Mouse (Mus musculus) liver, embryonic 13.5 days (tissue): Measurements from ENCODE around the gene Mapk8ip1. TPM values are rescaled to one million over a fixed set of nuclear protein-coding genes. Genes with fewer than 3 reads are reported as not detected.

Experiments used
- ATAC-seq: fragments of 200-750 bp; cut with Nextera tagmentation; 2 replicates; pipeline ENCODE4 v1.8.0; 2017; ENCODE audit warnings: low read depth, mild to moderate bottlenecking, moderate number of reproducible peaks, moderate library complexity
- DNase-seq: peaks from one replicate; pipeline ENCODE4 v3.0.0; 2022
- H3K27ac ChIP-seq: fragments of 300-500 bp; sonication (generic); 2 replicates; pipeline ENCODE4 v1.5.1; 2015; ENCODE audit warnings: moderate library complexity, mild to moderate bottlenecking, inconsistent platforms
- H3K27me3 ChIP-seq: fragments of 300-500 bp; sonication (generic); 2 replicates; pipeline ENCODE4 v1.6.1; 2015; ENCODE audit warnings: mild to moderate bottlenecking, inconsistent platforms
- H3K36me3 ChIP-seq: fragments of 300-500 bp; sonication (generic); 2 replicates; pipeline ENCODE4 v1.6.1; 2015; ENCODE audit warnings: mild to moderate bottlenecking, inconsistent platforms
- H3K4me1 ChIP-seq: fragments of 300-500 bp; sonication (generic); replicated peaks from 2 replicates; pipeline ENCODE4 v1.6.1; 2015; ENCODE audit warnings: inconsistent platforms
- H3K4me2 ChIP-seq: fragments of 300-500 bp; sonication (generic); 2 replicates; pipeline ENCODE4 v1.6.1; 2015; ENCODE audit warnings: inconsistent platforms, mild to moderate bottlenecking, moderate library complexity
- H3K4me3 ChIP-seq: fragments of 300-500 bp; sonication (generic); replicated peaks from 2 replicates; pipeline ENCODE4 v1.5.1; 2015; ENCODE audit warnings: mild to moderate bottlenecking, inconsistent platforms
- H3K9ac ChIP-seq: fragments of 300-500 bp; sonication (generic); 2 replicates; pipeline ENCODE4 v1.6.1; 2015; ENCODE audit warnings: mild to moderate bottlenecking, inconsistent platforms
- H3K9me3 ChIP-seq: fragments of 300-500 bp; sonication (generic); replicated peaks from 2 replicates; pipeline ENCODE4 v1.6.1; 2016; ENCODE audit warnings: inconsistent platforms
- WGBS: fragments of 180-500 bp; shearing (Covaris S2); methylation state at CpG from one replicate; pipeline ENCODE4 v1.1.7; 2015; ENCODE audit not compliant: insufficient replicate concordance; 5-methylcytosine and 5-hydroxymethylcytosine counted together
- polyA plus RNA-seq: library from polyadenylated mRNA; unstranded; fragments of >200 nt; fragmentation: Nextera tagmentation; extraction: Ambion mirVana; gene quantifications from 2 replicates; pipeline ENCODE4 v1.2.1, GENCODE M21; 2015

Mapk8ip1 gene
- polyA plus RNA-seq: 1.7 and 1.9 TPM in 2 replicates

DNA sequence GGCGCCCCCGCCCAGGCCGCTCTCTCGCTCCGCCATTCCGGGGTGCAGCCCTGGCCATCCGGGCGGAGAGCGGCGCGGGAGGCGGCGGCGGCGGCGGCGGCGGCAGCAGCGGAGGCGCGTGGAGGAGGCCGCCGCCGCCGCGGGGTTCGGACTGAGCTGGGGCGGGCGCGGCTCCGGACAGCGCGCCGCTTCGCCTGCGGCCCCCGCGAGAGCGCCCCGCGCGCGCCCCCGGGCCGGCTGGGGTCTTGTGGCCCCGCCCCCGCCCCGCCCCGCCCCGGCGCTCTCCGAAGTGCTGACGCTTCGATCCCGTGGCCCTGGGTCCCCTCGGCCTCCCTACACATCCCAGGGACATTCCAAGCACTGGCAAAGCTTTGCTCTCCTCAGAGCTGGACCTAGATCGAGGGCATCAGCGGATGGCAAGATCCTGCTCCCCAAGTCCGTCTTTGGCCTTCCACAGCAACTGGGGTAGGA lies at the start of gene Mapk8ip1:
TSS of gene Mapk8ip1 (minus strand) at position 173 of the 471 bp plus-strand sequence.
- Histone ChIP-seq H3K4me1 (peaks cover 8% of the 10 kb centered on the region), H3K27ac (no peak within 1 kb of the TSS), H3K4me2 (peak within 1 kb of the TSS; percentile 71), H3K9me3 (no peaks in the 10 kb centered on the region), H3K9ac (peak within 1 kb of the TSS; percentile 39), H3K36me3 (peaks cover 22% of the 10 kb centered on the region), H3K27me3 (peaks cover 53% of the 10 kb centered on the region), H3K4me3 (peak within 1 kb of the TSS; percentile 59)
- ATAC-seq: no peak
- DNase-seq: no peak
- 6% methylated on average over 20 of the region's 59 CpGs for WGBS

DNA sequence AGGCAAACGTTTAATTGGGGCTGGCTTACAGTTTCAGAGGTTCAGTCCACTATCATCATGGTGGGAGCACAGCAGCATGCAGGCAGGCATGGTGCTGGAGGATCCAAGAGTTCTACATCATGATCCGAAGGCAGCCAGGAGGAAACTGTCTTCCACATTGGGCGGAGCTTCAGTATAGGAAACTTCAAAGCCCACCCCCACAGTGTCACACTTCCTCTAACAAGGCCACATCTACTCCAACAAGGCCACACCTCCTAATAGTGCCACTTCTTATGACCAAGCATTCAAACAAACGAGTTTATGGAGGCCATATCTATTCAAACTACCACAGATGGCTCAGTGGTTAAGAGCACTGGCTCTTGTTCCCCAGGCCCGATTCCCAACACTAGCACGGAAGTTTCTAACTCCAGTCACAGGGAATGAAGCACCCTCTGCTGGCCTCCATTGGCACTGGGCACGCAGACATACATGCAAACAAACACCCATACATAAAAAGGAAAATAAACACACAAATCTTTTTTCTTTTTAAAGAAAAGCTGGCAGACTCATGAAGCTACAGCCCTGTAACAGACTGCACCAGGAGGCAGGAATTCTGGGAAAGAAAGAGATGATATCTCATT lies 46.2 kb upstream of the Mapk8ip1 start:
- no peak overlapping the region for H3K4me3 ChIP-seq
- H3K27me3 ChIP-seq: peaks cover 39% of the 10 kb centered on the region
- no peak overlapping the region for H3K27ac ChIP-seq
- ATAC-seq: no peak
- H3K9me3 ChIP-seq: no peaks in the 10 kb centered on the region
- no peak overlapping the region for H3K4me2 ChIP-seq
- peaks cover 55% of the 10 kb centered on the region for H3K4me1 ChIP-seq
- DNase-seq: no peak
- H3K9ac ChIP-seq: no peak overlapping the region
- 51% methylated on average over 7 of the region's 7 CpGs for WGBS
- no peaks in the 10 kb centered on the region for H3K36me3 ChIP-seq

- ATAC-seq: no peak
Observed at GRCm38 (mm10) chr2:92446656-92447055, 45.6 kb upstream of the Mapk8ip1 start.

GRCm38 (mm10) chr2:92445890-92446289 lies 44.8 kb upstream of the Mapk8ip1 start:
- H3K36me3 ChIP-seq: no peaks in the 10 kb centered on the region
- no peak for ATAC-seq
- peaks cover 39% of the 10 kb centered on the region for H3K27me3 ChIP-seq
- no peaks in the 10 kb centered on the region for H3K9me3 ChIP-seq
- H3K4me2 ChIP-seq: no peak overlapping the region
- no peak overlapping the region for H3K4me3 ChIP-seq
- DNase-seq: no peak
- no peak overlapping the region for H3K9ac ChIP-seq
- H3K4me1 ChIP-seq: peaks cover 50% of the 10 kb centered on the region
- 52% methylated on average over 9 of the region's 9 CpGs for WGBS
- H3K27ac ChIP-seq: no peak overlapping the region

More at GRCm38 (mm10) chr2:92446656-92447055, 45.6 kb upstream of the Mapk8ip1 start:
- Histone ChIP-seq H3K4me1 (peaks cover 56% of the 10 kb centered on the region), H3K9me3 (no peaks in the 10 kb centered on the region), H3K27me3 (peaks cover 39% of the 10 kb centered on the region), H3K9ac (no peak overlapping the region), H3K27ac (no peak overlapping the region), H3K36me3 (no peaks in the 10 kb centered on the region), H3K4me2 (no peak overlapping the region), H3K4me3 (no peak overlapping the region)
- DNase-seq: no peak
- WGBS: 71% methylated on average over 8 of the region's 8 CpGs

DNA sequence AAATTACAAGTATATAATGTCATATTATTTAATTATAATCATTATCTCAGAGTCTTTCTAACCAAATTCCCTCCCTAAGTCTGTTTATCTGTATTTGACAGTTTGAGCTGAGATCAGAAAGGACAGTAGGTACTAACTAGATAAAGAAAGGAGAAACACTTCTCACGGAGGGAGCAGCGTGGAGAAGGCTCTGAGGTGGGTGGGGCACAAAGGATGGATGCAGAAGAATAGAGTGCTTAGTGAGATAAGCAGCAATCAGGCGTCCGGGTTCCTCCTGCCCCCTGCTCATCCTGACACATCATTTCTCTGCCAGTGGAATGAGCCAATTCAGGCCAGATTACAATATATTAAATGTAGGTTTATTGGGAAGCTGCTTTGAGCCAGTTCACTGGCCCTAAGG lies 43.3 kb upstream of the Mapk8ip1 start:
- peak; percentile 73 for DNase-seq
- Histone ChIP-seq H3K4me3 (no peak overlapping the region), H3K9me3 (no peaks in the 10 kb centered on the region), H3K27me3 (peaks cover 30% of the 10 kb centered on the region), H3K36me3 (no peaks in the 10 kb centered on the region), H3K9ac (no peak overlapping the region), H3K4me2 (no peak overlapping the region), H3K27ac (no peak overlapping the region), H3K4me1 (peaks cover 53% of the 10 kb centered on the region)
- peak; percentile 87 for ATAC-seq
- WGBS: 9% methylated on average over 4 of the region's 4 CpGs

GRCm38 (mm10) chr2:92443313-92443712 lies 42.2 kb upstream of the Mapk8ip1 start:
- no peak for ATAC-seq
- Histone ChIP-seq H3K9ac (no peak overlapping the region), H3K4me2 (no peak overlapping the region), H3K4me1 (peaks cover 53% of the 10 kb centered on the region), H3K27ac (no peak overlapping the region), H3K27me3 (peaks cover 20% of the 10 kb centered on the region), H3K4me3 (no peak overlapping the region), H3K36me3 (no peaks in the 10 kb centered on the region), H3K9me3 (no peaks in the 10 kb centered on the region)
- 67% methylated on average over 4 of the region's 4 CpGs for WGBS
- no peak for DNase-seq

- ATAC-seq (no peak), DNase-seq (no peak)
- H3K4me1 ChIP-seq: peaks cover 57% of the 10 kb centered on the region
- peaks cover 12% of the 10 kb centered on the region for H3K27me3 ChIP-seq
- no peak overlapping the region for H3K4me2 ChIP-seq
- no peak overlapping the region for H3K9ac ChIP-seq
- no peaks in the 10 kb centered on the region for H3K36me3 ChIP-seq
- 55% methylated on average over 12 of the region's 12 CpGs for WGBS
- no peak overlapping the region for H3K4me3 ChIP-seq
- H3K9me3 ChIP-seq: no peaks in the 10 kb centered on the region
- H3K27ac ChIP-seq: no peak overlapping the region
Observed at GRCm38 (mm10) chr2:92442419-92443001, 41.4 kb upstream of the Mapk8ip1 start.

DNA sequence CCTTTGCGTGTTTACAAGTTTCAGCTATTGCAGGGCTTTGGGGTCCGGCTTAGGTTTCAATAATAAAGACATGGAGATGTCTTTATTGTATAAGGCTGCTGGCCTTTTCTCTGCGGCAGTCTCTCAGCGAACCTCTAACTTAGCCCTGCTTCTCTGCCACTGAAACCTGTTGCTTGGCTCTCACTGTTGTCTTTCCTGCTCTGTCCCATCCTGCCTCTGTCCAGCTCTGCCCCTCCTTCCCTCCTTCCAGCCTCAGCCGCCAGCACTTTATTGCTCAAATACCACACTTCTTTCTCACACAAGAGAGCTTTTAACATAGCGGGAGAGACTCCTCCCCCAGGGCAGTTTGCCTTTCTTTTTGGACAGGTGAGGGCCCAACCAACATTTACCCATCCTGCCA lies 39.4 kb upstream of the Mapk8ip1 start:
- Histone ChIP-seq H3K9ac (no peak overlapping the region), H3K4me1 (peaks cover 49% of the 10 kb centered on the region), H3K4me3 (no peak overlapping the region), H3K27me3 (peaks cover 3% of the 10 kb centered on the region; the same call in 1 of the 2 replicates), H3K36me3 (no peaks in the 10 kb centered on the region), H3K27ac (no peak overlapping the region), H3K4me2 (no peak overlapping the region), H3K9me3 (no peaks in the 10 kb centered on the region; the same call in 1 of the 2 replicates)
- ATAC-seq: no peak
- 64% methylated on average over 6 of the region's 6 CpGs for WGBS
- DNase-seq: no peak

GRCm38 (mm10) chr2:92438567-92438966 lies 37.5 kb upstream of the Mapk8ip1 start:
- Histone ChIP-seq H3K27ac (no peak overlapping the region), H3K9ac (no peak overlapping the region), H3K36me3 (no peaks in the 10 kb centered on the region), H3K27me3 (peaks cover 3% of the 10 kb centered on the region; the same call in 1 of the 2 replicates), H3K4me1 (peaks cover 44% of the 10 kb centered on the region), H3K4me3 (no peak overlapping the region), H3K4me2 (no peak overlapping the region), H3K9me3 (no peaks in the 10 kb centered on the region; the same call in 1 of the 2 replicates)
- ATAC-seq (no peak), DNase-seq (no peak)
- 49% methylated on average over 3 of the region's 3 CpGs for WGBS

DNA sequence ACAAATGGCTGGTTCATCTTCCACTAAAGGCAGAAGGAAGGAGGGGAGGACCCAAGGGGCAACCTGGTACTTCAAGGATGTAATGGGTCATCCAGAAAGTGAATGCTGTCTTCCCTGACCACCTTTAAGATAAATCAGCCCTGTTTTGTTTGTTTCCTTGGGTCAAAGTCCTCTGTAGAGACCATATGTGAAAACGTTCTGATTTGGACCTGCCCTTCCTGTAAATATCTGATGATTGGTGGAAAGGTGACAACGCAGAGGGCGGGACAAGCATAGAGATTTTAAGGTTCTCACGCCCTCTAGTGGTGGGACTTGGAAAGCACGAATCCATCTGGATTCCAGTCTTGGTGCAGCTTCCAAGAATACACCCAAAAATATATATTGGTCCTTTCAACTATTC lies 36.8 kb upstream of the Mapk8ip1 start:
- no peak for ATAC-seq
- H3K9ac ChIP-seq: no peak overlapping the region
- 0% methylated on average over 5 of the region's 5 CpGs for WGBS
- H3K27ac ChIP-seq: no peak overlapping the region
- peaks cover 45% of the 10 kb centered on the region for H3K4me1 ChIP-seq
- H3K9me3 ChIP-seq: no peaks in the 10 kb centered on the region; the same call in 1 of the 2 replicates
- H3K36me3 ChIP-seq: no peaks in the 10 kb centered on the region
- H3K4me2 ChIP-seq: peak overlapping the region; percentile 41
- H3K4me3 ChIP-seq: 0 out of 2 replicates have a peak overlapping the region, but pooled peaks have one; percentile 8
- peaks cover 3% of the 10 kb centered on the region; the same call in 1 of the 2 replicates for H3K27me3 ChIP-seq
- DNase-seq: peak; percentile 74

- Histone ChIP-seq H3K36me3 (no peaks in the 10 kb centered on the region), H3K4me1 (peaks cover 46% of the 10 kb centered on the region), H3K9me3 (no peaks in the 10 kb centered on the region; the same call in 1 of the 2 replicates), H3K4me2 (peak overlapping the region; percentile 41), H3K27me3 (peaks cover 3% of the 10 kb centered on the region; the same call in 1 of the 2 replicates), H3K4me3 (no peak overlapping the region), H3K27ac (no peak overlapping the region), H3K9ac (no peak overlapping the region)
- no peak for ATAC-seq
- peak; percentile 28 for DNase-seq
- 32% methylated on average over 4 of the region's 4 CpGs for WGBS
Observed at GRCm38 (mm10) chr2:92437366-92437765, 36.3 kb upstream of the Mapk8ip1 start.
